Mouse (Mus musculus) spleen, adult 18-20 months (tissue): ENCODE results near the gene Csad.

Experiments used
- DNase-seq, 2 experiments: peaks; one replicate each; pipeline ENCODE4 v3.0.0; 2022; ENCODE audit warnings: mixed read lengths in 2 of 2

The Csad gene

DNA sequence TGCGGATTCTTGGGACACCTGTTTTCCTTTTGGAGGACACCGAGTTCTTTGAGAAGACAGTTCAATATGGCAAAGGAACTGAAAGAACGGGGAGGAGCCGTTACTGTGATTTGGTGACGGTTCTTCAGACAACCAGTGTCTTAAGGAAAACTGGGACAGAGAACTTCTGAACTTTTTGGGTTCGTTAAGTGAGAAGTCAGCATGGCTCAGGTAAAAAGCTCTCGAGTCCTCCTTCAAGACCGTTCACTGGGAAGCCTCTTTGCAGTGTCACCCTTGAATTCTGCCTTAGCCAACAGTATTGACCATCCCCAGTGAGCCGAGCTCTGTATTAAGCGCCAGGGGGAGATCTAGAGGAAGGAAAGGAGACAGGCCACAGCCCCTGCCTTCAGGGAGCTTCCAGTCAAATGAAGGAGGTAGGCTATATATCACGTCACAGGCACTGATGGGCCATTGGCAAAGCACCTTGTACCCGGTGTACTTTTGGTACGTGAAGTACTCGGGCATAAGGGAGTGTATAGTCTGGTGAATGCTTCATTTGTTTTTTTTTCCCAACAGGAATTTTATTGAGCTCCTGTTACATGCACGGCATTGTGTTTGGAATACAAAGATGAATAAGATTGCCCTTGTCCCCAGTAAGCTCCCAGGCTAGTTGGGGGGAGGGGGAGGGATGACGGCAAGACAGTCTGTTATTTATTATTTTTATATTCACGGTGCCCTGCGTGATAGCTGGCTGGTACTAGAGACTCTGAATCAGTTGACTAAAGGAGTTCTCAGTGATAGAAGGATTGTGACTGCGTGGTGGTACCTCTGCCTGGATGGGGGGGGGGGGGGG, at the start of gene Csad:
Csad (minus strand) TSS at position 51 of the 832 bp plus-strand sequence.
- DNase-seq = no peak

DNA sequence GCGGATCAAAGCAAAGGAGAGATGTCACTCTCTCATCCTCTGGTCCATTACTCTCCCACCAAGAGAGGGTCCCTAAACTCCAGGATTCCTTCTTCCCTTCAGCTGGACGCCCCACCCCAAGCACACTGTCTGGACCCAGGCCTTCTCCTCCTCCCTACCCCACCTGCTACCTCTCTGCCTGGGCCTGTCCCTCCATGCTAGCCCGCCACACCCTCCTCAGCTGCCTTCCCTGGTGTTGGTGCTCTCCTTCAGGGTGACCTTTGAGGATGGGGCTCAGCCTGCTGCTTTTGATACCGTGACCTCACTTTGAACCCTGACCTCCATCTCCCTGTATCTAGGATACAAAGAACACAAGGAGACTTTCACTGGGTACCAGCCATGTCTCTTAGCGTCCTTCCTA, 46.0 kb upstream of the Csad start:
- DNase-seq = no peak

DNA sequence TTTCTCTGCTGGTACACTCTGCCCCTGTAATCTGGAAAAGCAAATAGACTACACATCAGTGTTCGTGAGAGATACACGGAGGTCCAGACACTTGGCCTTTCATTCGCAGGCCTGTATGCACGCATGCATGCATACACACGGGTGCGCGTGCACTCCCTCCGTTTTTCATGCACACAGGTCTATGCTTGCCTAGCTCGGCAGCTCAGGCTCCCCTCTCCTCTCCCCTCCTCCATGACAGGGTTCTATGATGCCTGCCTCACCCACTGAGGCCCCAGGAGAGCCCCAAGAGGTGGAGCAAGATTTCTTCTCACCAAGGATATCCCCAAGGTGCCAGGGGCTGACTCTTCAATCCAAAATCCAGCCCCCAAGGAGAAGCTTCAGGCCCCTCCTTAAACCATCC, 45.4 kb upstream of the Csad start:
- no peak for DNase-seq

GRCm38 (mm10) chr15:102249251-102249691, 44.7 kb upstream of the Csad start:
- no peak for DNase-seq

- DNase-seq = no peak
Measured at GRCm38 (mm10) chr15:102248812-102249191, 44.3 kb upstream of the Csad start.

- no peak for DNase-seq
Measured at GRCm38 (mm10) chr15:102248131-102248811, 43.7 kb upstream of the Csad start.

- DNase-seq = peak; percentile 37 to 54
Measured at GRCm38 (mm10) chr15:102247252-102248130, 43.0 kb upstream of the Csad start.

- DNase-seq = peak; percentile 69 to 74
Measured at GRCm38 (mm10) chr15:102246866-102247251, 42.3 kb upstream of the Csad start.

DNA sequence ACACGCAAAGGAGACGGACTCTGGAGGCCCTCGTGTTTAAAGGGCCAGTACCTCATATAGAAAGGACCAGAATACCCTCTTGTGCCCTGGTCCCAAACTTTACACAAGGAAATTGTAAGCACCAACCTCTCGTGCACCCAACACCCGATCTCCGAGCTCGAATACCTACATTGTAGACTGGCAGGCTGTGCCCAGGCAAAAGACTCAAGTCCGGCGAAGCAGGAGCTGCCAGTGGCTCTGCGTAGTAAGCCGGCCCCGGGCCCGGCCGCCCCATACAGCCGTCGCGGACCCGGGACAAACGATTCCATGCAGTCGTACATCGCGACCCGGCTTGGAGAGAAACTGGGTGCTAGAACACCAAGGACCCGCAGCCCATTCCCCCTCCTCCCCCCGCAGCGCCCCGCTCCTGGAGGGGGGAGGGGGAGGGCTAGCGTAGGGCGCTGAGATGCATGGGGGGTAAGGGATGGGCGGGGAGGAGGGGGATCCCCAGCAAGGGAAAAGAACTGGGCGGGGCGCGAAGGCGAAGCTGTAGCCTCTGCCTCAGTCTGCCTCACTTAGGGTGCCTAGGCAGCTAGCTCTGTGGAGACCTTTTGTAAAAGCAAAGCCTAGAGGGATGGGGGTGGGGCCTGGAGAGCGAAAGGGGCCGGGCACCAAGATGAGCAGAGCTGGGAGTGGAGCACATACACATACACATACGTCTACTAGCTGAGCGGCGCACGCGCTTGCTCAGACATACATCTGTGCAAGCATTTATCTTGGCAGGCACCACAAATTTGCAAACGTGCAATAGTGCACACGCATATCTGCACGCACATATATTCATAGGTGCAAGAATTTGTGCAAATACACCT, 41.6 kb upstream of the Csad start:
- peak; percentile 57 to 63 for DNase-seq

DNA sequence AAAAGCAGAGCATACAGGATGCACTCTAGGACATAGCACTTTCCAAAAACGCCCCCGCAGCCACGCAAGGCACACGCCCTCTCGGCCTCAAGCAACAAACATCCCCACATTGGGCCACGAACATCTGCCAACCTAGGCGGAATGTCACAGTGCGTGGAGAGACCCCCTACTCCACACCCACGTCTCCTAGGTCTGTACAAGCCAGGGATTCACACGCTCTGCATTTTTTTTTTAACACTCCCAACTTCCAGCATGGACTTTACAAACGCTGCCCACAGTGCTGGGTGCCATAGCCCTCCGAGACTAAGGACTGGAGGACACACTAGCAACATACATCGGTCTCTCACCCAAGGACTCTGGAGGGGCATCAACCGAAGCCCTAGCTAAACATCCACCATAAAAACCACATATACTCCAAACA, 40.9 kb upstream of the Csad start:
- no peak for DNase-seq

- DNase-seq = no peak
Measured at GRCm38 (mm10) chr15:102244306-102245191, 40.0 kb upstream of the Csad start.

- DNase-seq = peak; percentile 48 to 52
Measured at GRCm38 (mm10) chr15:102243229-102244190, 39.0 kb upstream of the Csad start.

DNA sequence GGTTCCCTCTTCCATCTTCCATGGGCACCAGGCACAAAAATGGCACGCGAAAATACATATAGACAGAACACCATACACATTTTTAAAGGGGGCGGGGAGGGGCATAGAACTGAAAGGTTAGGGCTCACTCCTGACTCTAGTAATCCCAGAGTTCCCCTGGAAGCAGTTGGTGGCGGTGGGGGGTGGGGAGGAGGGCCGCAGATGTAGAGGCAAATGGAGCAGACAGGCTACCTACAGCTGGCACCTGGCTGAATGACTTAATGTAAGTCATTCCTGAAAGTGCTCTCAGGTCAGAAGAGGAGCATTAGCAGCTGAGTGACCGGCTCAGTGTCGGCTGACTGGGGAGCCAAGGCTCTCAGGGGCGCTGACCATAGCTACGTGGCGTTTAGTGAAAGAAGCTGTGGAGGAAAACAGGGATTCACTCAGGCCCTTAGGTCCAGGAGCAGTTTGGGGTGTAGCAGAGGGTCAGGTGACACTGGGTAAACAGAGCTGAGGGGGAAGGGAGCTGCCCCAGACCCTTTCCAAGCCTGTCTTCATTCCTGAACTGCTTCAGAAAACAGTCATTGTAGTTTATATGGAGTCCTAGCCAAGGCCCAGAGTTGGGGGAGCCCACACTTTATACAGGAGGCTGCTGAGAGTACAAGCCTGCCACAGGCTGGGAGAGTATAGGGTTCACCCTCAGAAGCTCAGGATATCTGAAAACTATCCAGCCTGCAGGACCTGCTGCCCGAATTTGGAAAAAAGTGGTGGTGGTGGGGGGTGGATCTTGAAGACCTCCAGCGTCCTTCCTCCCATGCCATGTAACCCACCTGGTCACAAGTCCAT, 38.1 kb upstream of the Csad start:
- DNase-seq = no peak

- peak in 1 of 2 experiments; percentile 4 for DNase-seq
Measured at GRCm38 (mm10) chr15:102240607-102241006, 36.1 kb upstream of the Csad start.

GRCm38 (mm10) chr15:102239851-102240250, 35.3 kb upstream of the Csad start:
- DNase-seq = no peak

- peak; percentile 62 to 86 for DNase-seq
Measured at GRCm38 (mm10) chr15:102239260-102239590, 34.7 kb upstream of the Csad start.

DNA sequence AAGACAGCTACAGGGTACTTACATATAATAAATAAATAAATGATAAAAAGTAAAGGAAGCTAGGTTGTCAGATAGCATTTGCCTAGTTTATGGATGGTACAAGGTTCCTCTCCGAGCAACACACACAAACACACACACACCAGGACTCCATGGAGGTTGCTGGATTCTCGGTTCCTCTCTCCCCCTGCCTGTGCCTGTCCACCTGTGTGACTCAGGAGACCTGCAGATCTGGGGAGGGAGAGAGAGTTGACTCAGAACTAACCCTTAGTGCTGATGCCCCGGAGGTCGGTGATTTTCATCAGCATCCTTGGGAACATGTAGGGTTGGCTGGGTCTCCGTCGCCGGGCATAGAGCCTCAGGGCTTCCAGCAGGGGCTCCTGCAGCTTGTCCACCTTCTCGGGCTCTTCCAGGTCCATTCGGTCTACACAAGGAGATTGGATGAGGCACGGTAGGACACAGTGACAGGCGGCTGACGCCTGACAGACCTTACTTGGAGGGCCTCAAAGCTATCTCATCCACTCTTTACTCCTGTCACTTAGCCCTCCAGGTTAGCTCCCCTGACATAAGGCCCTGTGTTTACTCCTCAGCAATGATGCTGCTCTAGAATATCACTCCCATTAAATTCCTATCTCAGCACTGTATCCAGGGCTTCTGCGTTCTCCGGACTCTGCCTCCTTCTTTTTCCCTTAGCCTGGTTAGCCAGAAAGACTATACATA, 34.2 kb upstream of the Csad start:
- DNase-seq = no peak

DNA sequence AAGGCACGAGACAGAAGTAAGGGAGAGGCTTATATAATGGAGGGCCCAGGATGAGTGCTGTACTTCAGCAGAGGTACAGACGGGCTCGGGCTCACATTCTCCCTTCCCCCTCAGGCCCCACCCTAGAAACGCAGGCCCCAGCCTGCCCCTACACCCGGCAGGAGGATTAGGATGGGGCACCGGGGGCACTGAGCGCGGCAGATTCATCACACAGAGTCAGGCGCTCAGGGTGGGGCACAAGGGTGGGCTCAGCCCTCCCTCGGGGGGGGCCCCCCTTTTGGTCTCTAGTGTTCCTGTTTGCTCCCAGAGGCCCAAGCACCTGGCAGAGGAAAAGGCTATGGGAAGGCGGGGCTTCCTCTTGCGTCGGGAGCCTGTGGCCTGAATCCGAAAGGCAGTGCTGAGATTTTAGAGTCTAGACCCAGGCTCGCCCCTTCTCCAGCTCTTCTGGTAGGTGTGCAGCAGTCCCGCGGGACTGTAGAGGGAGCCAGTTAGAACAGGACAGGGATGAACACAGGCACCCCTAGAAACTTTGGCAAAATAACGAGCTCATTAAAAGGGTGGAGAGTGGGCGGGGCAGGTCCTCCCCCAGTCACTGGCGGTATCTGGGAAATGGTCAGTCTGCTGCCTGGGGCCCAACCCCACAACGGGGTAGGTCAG, 31.0 kb upstream of the Csad start:
- no peak for DNase-seq
